Mouse (Mus musculus) right cerebral cortex, postnatal 14 days (tissue): ENCODE measurements at regions not wholly inside any gene's neighbourhood (a gene's known extent, or its start where the extent isn't known, plus 50 kb on each side); places are given as distances from the start of the nearest gene placed in this dataset.

Experiments
- DNase-seq: peaks from one replicate; pipeline ENCODE4 v3.0.0; 2022

DNA sequence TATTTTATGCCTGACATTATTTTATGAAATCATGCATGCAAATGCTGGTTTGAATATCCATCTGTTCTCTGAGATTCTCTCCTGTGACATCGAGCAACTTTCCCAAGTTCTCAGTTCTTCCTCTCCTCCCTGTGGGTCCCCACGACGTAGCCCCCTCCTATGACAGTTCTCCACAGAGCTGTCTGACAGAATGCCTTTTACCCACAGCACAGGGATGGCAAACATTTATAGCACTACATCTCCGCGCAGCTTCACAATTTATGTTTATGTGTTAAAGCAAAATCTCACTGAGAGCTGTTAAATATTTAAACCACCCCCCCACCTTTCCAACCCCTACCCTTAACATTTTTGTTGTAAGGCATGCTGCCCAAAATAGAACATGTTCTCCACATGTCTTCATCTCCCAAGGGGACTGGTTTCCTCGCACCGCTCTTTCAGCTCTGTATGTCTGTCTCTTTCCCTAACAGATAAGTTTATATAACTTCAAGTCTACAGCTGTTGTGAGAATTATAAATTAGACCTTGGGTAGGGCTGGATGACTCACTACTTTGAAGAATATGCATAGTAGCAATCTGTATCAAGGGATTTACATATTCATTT is 63.5 kb upstream of the Ndst3 start:
- DNase-seq = no peak

DNA sequence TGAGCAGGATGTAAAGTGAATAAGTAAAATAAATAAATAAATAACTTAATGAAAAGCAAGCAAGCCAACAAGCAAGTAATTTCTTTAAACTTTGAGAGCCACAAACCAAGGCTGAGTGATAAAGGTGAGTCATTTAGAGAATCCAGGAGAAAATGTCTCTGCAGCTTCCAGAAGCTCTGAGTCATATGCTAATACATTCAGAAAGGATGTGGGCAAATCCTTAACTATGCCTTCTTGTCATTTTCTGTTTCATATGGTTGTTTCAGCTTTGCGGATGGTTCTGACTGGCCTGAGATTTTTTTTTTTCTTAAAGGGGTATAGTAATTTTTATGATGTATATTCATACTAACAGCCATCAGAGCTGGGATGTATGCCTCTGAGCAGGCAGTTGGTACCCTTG is 64.3 kb upstream of the Ndst3 start:
- DNase-seq = no peak

DNA sequence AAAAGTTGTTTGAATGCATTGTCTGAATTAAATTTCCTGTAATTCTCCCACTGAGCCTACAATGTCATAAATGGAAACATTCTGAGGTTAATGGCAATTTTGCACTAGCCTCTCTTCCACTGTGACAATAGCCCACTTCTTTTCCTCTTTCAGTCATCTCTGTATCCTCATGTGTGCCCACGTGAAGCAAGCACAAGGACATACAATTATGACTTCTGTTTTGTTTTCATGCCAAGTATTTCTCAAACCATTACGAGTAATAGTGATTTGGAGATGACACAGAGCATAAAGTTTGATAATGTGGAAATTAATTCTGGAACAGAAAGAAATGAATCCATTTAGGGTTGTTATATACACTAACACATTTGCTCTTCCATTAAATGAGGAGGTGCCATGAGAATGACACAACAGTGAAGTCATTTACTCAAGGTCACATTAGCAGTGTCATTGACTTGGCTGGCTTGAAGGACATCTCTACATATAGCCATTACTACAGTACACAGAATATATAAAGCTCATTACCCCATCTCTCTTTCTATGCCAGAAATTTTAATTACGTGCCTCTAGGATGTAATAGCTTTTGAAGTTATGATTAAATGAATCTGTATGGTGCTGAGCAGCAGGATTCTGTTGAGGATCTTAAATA is 75.4 kb upstream of the Ndst3 start:
- no peak for DNase-seq

DNA sequence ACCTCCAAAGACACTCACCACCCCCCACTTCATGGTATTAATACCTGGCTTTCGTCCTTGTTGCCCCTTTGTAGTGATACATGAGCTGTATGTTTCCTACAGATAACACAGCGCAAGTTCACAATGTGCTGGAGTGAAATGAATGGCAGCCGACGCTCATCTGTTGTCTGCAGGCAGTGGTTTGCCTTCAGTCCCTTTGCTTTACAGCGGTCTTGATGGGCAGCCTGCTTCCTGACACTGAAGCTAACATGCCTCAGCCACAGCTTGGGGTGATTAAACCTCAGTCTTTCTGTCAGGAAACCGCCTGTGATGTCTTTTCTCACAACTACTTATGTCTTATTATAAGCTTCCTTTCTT is 75.9 kb upstream of the Ndst3 start:
- DNase-seq = no peak

DNA sequence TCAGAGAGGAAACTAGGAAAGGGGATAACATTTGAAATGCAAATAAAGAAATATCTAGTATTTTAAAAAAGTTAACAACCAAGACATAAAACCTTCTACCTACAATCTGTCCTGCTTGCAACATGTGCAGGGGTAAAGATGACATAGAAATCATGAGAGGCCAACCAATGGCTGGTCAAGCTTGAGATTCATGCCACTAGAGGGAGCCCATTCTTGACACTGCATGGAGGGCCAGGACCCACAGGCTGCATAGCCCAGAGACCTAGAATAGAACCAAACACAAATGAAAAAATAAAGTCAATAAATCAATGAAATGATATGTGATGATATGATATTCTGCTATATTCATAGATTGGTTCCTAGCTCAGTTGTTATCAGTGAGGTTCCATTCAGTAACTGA is 89.9 kb upstream of the Ndst3 start:
- DNase-seq = no peak

DNA sequence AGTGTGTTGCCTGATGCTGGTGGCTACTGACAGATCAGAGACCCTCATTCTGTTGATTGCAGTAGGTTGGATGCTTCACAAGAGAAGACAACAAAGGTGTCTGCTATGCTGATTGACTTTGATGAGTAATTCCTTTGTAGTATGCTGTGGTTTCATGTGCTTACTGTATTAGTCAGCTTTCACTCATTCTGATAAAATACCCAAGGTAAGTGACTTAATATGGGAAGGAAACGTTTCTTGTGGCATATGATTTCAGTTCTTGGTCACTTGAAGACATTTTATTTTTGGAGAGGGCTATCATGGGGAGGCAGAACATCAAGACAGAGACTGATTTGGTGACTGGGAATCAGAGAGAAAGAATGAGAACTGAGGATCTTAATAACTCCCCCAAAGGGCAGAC is 90.9 kb upstream of the Ndst3 start:
- DNase-seq = no peak

DNA sequence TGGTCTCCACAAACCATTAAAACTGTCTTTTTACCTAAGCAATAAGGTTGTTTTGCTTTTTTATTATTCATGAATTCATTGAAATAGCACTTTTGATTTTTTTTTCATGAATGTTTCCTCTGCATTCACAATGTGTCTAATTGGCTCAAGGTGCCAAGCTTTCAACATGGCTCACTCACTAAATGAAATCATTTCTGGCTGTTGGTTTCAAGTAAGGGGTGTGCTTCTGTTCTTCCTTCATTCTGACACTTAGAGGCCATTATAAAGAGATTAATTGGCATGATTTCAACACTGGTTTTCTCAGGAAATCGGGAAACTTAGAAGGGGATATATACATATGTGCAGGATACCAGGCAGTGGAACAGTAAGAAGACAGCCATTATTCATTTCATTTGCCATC is 93.5 kb upstream of the Ndst3 start:
- no peak for DNase-seq

DNA sequence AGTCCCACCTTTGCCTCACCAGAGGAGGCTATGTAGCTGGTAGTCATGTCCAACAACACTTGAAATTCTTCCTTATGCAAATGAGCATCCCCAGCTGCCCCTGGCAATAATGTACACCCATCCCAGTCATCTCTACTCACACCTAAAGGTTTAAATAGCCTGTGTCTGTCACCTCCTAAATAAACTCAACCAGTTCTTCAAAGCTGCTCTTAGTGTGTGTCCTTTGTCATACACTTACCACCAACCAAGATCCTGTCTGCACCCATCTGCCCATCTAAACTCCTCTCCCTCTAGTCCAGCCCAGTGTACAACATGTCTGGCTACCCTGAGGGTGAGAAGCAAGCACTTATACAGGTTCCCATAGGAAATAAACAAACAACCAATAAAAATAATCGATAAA is 103.4 kb upstream of the Ndst3 start:
- DNase-seq = no peak

DNA sequence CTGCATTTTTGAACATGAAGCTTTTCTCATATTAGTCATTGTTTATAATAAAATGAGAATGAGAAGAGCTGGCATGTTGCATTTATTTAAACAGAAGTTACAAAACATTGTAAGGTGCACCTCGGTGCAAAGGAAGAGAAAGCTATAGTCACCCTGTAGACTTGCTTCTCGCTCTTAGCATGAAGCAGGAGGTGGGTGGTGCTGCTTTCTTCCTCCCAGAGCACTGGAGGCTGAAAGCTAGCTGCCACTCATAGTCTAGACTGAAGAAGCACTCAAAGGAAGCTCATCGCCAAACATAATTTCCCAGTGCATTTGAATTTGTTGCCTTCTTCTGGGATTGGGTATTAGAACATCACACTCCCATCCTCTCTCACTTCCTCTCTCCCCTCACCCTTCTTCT is 114.7 kb upstream of the Ndst3 start:
- no peak for DNase-seq

DNA sequence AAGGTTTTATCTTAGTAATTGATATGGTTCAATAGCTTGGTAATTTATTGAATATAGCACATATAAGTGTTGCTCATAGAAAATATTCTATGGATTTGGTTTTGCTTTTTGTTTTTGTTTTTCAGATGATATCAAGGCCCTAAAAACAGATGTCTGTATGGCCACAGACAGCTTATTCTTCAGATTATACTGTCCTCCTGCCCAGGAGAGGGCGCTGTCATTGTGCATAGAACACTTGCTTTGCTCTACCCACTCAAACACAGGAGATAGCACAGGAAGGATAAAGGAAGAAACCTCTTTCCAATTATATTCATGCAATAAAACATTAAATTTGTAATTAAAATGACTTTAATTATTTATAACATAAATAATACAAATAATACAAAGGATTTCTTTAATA is 115.4 kb upstream of the Ndst3 start:
- DNase-seq = peak; percentile 7

DNA sequence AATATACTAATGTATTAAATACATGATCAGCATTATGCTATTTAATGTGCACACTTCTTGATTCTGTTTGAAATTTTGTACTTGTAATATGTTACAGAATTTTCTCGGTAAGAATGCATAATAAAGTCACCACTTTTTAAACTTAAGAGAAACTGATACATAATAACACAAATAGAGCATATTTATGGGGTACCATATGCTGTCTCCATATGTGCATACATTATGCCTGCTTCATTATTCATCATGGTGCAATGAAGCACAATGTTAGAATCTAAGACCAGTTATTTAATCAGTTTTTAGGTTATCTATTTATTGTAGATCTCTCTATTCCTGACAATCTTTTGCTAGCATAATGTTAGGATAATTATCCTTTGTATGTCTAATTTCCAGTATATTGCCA is 115.9 kb upstream of the Ndst3 start:
- no peak for DNase-seq

DNA sequence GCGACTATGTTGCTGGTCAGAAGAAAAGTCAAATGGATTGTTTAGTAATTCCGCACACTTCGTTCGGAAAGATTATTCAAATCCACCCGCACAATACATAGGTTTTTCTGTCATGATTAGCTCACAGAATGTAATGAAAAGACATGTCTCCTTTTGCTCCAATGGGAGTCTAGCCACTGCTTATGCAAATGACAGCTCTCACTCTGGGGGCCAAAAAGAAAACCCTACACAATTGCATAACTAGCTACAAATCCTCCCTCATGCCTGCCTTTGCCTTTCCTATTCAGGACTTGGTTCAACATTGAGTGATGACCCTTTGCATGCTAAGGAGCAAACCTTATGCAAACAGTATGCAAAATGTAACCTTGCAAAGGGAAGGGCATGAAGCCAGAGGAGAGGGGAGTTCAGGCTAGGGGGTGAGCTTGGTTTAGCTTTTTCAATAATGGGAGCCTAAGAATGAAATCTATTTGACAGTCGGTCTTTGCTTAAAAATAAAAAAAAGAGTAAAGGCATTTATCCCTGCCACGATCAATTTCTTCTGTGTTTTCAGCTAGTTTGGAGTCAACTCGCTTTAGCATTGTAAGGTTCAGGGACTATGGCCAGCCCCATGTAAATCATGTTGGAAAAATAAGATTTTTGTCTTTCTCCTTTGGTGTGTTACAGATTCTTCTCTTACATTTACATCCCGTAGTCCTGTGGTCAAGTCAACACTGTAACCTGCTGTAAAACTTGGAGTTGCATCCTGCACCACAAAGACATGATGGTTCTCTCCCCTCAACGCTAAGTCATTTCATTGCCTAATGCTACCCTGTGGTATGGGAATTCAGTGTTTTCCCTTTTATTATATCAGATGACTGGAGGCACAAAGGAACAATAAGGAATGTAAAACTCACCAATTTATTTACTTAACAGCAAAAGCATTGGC is 119.6 kb upstream of the Ndst3 start:
- DNase-seq = no peak

DNA sequence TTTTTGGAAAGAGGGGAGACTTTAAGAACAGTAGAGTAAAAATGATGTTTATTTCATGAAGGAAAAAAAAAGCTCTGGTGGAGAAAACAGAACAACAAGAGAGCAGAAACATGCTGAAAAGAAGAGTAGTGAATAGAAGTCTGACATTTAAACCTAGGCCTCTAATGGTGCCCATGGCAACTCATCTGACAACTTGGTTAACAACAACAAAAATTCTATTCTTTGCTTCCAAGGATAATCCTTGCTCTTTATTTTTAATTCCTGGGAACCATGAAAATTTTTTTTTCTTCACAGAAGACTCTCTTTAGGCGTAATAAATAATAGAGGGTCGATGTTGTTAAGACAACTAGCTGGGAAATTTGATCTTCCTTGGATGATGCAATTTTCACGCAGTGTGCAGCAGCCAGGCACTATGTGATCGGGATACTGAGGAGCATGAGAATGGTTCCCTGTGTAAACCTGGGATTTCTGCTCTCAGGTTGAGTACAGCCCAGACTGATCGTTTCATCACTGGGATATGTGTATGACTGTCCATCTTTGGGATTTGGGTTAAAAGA is 120.4 kb upstream of the Ndst3 start:
- DNase-seq = no peak

DNA sequence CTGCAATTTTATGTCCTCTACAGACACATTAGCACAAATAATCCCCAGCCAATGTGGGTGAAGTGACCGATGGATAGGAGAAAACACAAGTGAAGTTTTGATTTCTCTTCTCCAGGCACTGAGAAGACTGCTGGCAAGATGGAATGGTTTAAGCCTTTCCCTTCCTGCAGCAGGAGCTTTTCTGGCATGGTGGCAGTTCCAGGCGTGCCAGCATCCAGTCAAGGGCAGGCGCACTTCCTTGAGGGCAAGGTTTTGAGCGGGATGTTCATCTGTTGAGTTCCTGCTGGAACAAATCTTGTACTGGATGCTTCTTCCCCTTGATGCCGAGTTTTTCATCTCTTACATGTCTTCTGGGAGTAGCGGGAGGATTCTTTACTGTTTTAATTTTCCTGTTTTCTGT is 138.1 kb upstream of the Ndst3 start:
- DNase-seq = no peak

DNA sequence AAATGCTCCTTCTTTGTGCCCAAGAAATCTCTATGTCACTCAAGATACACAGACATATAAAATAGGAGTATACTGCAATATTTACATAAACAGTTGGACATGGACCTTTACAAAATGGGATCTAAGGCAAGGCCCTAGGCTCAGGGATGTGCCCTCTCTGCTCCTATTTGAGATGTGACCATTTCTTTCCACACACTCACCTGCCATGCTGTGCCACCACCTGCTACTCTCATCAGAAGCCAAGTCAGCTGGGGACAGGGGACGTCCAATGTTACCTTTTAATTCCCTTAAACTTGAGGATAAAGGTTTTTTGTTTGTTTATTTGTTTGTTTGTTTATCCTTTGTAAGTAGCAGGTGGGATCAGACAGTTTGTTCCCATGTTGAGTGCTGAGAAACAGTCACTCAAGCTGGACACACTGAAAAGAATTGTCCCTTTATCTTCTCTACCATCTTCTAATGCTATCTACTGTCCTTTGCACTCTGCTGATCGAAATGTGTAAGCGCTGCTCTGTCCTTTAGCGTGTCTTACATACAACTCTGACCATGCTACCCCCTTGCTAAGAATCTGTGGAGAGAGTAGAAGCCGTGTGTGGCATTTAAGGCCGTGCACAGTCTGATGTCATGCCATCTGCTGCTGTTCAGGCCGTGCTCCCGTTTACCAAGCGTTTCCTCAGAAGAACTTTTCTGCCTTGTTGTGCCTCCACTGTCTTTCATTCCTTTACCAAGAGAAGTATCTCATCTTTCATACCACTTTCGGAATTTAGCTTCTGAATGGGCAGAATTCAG is 147.9 kb upstream of the Ndst3 start:
- no peak for DNase-seq

DNA sequence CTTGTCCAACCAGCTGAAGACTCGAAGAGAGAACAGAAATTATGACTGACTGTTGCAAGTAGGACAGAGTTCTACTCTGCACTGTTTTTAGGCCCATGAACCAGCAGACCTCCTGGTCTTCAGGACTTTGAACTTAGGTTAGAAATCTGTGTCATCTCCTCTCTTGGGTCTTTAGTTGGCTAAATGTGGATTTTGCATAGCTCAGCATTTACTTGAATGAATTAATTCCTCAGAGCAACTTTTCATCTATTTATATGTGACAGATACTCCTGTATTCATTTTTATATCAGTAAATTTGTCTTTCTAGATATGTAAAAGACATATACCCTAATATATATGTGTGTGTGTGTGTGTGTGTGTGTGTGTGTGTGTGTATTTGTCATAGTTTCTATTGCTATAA is 155.9 kb upstream of the Ndst3 start:
- no peak for DNase-seq

DNA sequence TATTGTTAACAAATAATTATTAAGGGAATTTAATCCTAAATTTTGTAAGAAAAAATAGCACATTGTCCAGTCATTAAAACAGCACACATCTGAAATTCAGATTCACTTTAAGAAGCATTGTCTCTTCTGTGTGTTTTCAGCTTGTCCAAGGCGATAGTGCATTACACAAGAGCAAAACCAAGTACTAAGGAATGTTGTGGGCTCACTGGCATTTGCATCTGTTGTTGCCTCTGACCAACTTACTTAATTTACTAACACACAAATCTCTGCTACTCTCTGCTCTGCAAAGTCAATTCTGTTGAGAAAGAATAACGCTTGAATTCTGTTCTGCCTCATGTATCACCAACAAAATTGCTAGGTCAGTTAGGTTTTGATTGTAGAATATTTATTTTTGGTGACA is 158.0 kb upstream of the Ndst3 start:
- DNase-seq = no peak

DNA sequence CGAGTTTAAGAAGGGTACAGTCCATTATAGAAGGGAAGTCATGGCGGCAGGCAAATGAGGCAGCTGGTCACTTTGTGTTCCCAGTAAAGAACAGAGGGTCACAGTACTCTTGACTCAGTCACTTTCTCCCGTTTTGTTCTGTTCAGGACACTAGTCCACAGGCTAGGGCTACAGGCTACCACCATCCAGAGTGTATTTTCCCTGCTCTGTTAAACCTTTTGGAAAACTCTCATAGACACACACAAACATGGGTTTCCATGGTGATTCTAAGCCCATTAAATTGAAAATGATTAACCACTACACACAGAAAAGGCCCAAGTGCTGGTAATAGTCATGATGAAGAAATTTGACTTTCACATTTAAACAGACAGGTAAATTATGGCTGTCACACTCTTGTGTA is 162.2 kb upstream of the Ndst3 start:
- DNase-seq = no peak

DNA sequence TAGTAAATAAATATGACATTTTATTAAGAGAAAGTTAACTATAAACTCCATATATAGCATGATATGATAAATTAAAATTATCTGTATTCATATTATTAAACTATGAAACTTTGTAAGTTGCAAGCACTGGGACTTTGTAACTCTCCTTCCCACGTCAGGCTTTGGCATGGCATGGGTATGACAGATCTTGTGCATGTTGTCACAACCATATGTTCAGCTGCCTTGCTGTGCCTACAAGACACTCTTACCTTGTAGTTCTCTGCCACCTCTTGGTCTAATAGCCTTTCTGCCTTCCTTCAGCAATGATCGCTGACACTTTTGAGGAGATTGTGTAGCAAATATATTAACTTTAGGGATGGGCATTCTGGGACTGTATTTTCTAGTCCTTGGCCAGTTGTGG is 183.1 kb upstream of the Ndst3 start:
- DNase-seq = no peak

DNA sequence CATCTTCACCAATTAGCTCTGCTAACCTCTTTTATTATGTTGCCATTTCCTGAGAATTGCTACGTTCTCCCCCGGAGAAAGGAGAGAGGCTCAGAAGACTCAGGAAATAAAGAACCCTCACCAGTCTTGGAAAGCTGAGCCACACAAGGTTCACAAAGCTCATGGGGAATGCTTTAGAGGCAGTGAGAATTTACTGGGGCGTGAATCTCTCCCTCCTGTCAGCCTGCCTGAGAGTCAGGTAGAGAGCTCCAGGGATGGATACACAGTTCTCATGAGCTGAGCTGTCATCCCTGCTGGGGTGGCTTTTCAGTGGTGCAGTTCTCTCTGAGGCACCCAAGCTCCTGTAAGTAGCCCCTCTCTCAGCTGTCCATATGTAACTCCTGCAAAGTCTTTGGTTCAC is 203.0 kb upstream of the Ndst3 start:
- no peak for DNase-seq

DNA sequence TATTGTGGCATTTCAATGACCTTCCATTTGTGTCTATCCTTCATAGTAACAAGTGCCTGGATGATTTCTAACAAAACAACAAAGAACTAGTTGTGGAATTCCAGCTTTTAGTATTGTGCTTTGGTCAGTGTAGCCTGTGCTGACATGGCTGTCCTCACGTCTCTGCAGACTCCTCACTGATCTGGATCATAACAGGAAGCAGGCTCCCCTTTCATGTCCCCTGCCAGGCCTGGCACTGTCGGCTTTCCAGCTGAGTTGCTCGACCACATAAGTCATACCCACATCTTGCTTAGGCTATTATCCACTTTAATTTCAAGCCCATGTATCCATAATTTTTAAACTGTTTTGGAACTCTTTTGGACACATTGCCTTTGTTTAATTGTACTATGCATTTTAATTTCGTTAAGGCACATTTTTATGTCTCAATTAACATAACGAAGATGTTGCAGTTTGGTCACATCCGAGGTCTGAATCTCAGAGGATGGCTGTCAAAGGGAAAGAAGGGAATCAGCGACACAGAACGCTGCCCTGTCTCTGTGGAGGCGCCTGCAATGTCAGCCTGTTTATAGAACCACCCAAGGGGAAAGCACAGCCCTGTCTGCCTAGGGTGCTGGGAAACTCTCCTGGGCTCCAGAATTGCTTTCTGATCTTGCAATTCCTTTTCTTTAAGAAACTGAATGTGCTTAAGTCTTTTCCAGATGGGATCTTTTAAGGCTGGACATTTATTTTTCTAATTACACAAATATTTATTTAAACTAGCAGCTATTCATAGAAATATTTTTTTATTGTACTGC is 215.5 kb upstream of the Ndst3 start:
- DNase-seq = no peak

DNA sequence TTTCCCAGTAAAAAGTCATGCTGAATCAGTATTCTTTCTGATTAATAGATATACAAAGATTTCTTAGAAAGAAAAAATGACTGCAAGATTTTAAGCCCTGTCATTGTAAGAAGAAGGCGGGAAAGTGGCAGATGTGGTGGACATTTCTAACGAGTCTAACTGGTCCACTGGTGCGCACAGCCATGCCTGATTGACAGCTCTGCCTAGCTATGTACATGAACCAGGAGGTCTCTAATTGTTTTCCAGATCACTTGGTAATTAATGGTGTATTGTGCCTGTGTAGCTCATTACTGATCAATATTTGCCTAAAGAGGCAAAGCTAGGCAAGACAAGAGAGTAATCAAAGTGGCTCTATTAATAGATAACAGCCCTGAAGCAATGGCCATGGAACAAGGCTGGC is 227.5 kb upstream of the Ndst3 start:
- DNase-seq = no peak
